Mouse (Mus musculus): ENCODE results near the gene Nrn1l. TPM values are rescaled to one million over a fixed set of nuclear protein-coding genes. Genes with fewer than 3 reads are reported as not detected.

The Nrn1l gene
- total and polyA plus RNA-seq, 3 experiments: 0.38 to 1.5 TPM; not detected in 1

GRCm38 (mm10) chr8:105900180-105900940 is 7.0 kb downstream of the Nrn1l start, which contains the start of gene Pskh1:
Gene Pskh1, plus strand, starts transcription at chr8:105900441.
- Histone ChIP-seq H3K4me3 (ENCODE audit: low read depth, low read length) (peak within 1 kb of the TSS; percentile 100), H3K9me3 (replicated peaks) (no peaks in the 10 kb centered on the region), H3K36me3 (replicated peaks) (peaks cover 34% of the 10 kb centered on the region), H3K4me1 (ENCODE audit: insufficient read depth, low read depth, low read length) (peaks cover 12% of the 10 kb centered on the region), H3K27me3 (ENCODE audit: insufficient read depth, low read length) (no peaks in the 10 kb centered on the region)
- no peak for TF ChIP-seq GATA1 (IDR thresholded peaks at IDR 0.05; ENCODE audit: borderline replicate concordance, low read length)
- no peak for TF ChIP-seq POLR2AphosphoS5 (IDR thresholded peaks at IDR 0.05; ENCODE audit: insufficient replicate concordance, low read depth, low read length)
- TF ChIP-seq TAL1 (conservative IDR thresholded peaks at IDR 0.05; ENCODE audit: low read depth, low read length): no peak
- TF ChIP-seq CTCF (IDR thresholded peaks at IDR 0.05; ENCODE audit: low read depth, low read length): no peak
- no peak for TF ChIP-seq GATA2 (IDR thresholded peaks at IDR 0.05; ENCODE audit: borderline replicate concordance, low read depth, low read length)
- peak; percentile 77 for ATAC-seq (ENCODE audit: extremely low read depth, insufficient number of reproducible peaks, low FRiP score, poor library complexity, severe bottlenecking)
- DNase-seq (ENCODE audit: low spot score): peak; percentile 91

DNA sequence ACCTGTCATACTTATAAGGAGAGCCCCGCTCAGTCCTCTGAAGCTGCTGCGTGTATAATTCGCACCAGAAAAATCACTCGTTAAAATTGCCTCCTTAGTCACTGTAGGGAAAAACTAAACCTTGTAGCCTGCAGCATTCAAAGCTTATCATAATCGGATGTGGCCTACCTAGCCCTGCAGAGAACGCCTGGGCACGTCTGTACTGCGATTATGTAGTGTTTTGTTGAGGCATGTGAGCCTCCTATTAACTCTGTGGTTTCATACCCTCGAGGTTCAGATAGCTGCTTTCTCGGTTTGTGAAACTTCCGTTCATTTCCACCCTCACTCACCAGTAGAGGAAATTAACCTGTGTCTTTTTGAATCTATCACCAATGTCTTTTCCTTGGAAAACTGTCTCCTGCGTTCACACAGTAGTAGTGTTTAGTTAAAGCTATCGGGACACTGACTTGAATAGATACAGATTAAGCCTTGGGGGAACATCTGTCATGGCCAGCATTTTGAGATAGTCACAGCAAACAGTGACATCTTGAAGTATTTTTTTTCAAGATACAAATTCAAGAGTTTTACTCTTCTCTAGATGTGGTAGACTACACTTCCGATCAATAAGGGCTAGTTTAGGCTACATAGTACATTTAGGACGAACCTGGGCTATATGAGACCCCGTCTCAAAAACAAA is 7.7 kb downstream of the Nrn1l start:
- Histone ChIP-seq H3K4me1 (ENCODE audit: insufficient read depth, low read depth, low read length) (peaks cover 14% of the 10 kb centered on the region), H3K9me3 (replicated peaks) (no peaks in the 10 kb centered on the region), H3K36me3 (replicated peaks) (peaks cover 31% of the 10 kb centered on the region), H3K27me3 (ENCODE audit: insufficient read depth, low read length) (no peaks in the 10 kb centered on the region), H3K4me3 (ENCODE audit: low read depth, low read length) (peak overlapping the region; percentile 100)
- no peak for TF ChIP-seq TAL1 (conservative IDR thresholded peaks at IDR 0.05; ENCODE audit: low read depth, low read length)
- no peak for TF ChIP-seq GATA2 (IDR thresholded peaks at IDR 0.05; ENCODE audit: borderline replicate concordance, low read depth, low read length)
- TF ChIP-seq GATA1 (IDR thresholded peaks at IDR 0.05; ENCODE audit: borderline replicate concordance, low read length): no peak
- TF ChIP-seq POLR2AphosphoS5 (IDR thresholded peaks at IDR 0.05; ENCODE audit: insufficient replicate concordance, low read depth, low read length): no peak
- TF ChIP-seq CTCF (IDR thresholded peaks at IDR 0.05; ENCODE audit: low read depth, low read length): no peak
- ATAC-seq (ENCODE audit: extremely low read depth, insufficient number of reproducible peaks, low FRiP score, poor library complexity, severe bottlenecking) (peak; percentile 23; the same call in 1 of the 2 replicates), DNase-seq (ENCODE audit: low spot score) (no peak)

DNA sequence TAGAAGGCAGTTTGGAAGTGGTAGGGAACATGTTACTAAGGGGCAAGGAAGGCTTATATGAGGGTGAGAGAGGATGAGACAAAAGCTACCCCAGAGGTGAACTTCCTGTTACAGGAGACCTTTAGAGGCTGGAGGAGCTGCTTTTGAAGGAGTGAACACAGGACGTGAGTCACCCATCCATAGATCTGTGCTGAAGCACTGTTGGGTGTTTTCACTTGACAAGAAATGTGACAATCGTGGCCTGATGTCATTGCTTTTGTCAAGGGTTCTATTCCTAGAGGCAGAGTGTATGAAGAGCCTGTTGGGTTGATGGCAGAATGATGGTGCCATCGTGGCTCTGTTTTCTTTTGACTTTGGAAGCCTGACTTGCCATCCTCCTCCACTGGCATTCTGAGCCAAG is 26.0 kb downstream of the Nrn1l start:
- peaks cover 14% of the 10 kb centered on the region for H3K4me1 ChIP-seq (ENCODE audit: insufficient read depth, low read depth, low read length)
- H3K9me3 ChIP-seq (replicated peaks): no peaks in the 10 kb centered on the region
- H3K27me3 ChIP-seq (ENCODE audit: insufficient read depth, low read length): no peaks in the 10 kb centered on the region
- H3K36me3 ChIP-seq (replicated peaks): peaks cover 82% of the 10 kb centered on the region
- no peak for ATAC-seq (ENCODE audit: extremely low read depth, insufficient number of reproducible peaks, low FRiP score, poor library complexity, severe bottlenecking)
- DNase-seq (ENCODE audit: low spot score): no peak
- TF ChIP-seq GATA2 (IDR thresholded peaks at IDR 0.05; ENCODE audit: borderline replicate concordance, low read depth, low read length) (no peak), POLR2AphosphoS5 (IDR thresholded peaks at IDR 0.05; ENCODE audit: insufficient replicate concordance, low read depth, low read length) (no peak), TAL1 (conservative IDR thresholded peaks at IDR 0.05; ENCODE audit: low read depth, low read length) (no peak), GATA1 (IDR thresholded peaks at IDR 0.05; ENCODE audit: borderline replicate concordance, low read length) (no peak)
- H3K4me3 ChIP-seq (ENCODE audit: low read depth, low read length): no peak overlapping the region

DNA sequence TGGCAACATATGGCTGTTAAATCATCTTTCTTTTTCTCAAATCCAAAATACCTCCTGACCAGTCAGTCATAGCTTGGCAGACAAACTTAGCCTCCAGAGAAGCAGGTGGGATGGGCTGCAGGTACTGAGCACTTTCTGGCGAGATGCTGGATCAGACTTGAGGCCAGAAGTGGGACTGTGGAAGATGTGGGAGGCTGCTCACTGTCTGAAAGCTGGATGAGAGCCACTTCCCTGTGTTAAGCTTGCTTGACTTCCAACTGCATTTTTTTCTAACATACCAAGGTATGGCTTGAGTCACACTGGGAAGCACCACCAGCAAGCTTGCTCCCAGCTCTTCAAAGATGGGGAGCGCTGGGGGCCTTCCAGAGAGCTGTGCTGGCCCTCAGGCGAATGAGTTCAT is 31.8 kb downstream of the Nrn1l start:
- H3K27me3 ChIP-seq (ENCODE audit: insufficient read depth, low read length): no peaks in the 10 kb centered on the region
- ATAC-seq (ENCODE audit: extremely low read depth, insufficient number of reproducible peaks, low FRiP score, poor library complexity, severe bottlenecking) (no peak), DNase-seq (ENCODE audit: low spot score) (no peak)
- TF ChIP-seq CTCF (IDR thresholded peaks at IDR 0.05; ENCODE audit: low read depth, low read length) (no peak), TAL1 (conservative IDR thresholded peaks at IDR 0.05; ENCODE audit: low read depth, low read length) (no peak), GATA1 (IDR thresholded peaks at IDR 0.05; ENCODE audit: borderline replicate concordance, low read length) (no peak), GATA2 (IDR thresholded peaks at IDR 0.05; ENCODE audit: borderline replicate concordance, low read depth, low read length) (no peak), POLR2AphosphoS5 (IDR thresholded peaks at IDR 0.05; ENCODE audit: insufficient replicate concordance, low read depth, low read length) (no peak)
- no peak overlapping the region for H3K4me3 ChIP-seq (ENCODE audit: low read depth, low read length)
- H3K36me3 ChIP-seq (replicated peaks): peaks cover 81% of the 10 kb centered on the region
- no peaks in the 10 kb centered on the region for H3K9me3 ChIP-seq (replicated peaks)
- H3K4me1 ChIP-seq (ENCODE audit: insufficient read depth, low read depth, low read length): peaks cover 24% of the 10 kb centered on the region

- ATAC-seq (ENCODE audit: extremely low read depth, insufficient number of reproducible peaks, low FRiP score, poor library complexity, severe bottlenecking) (peak; percentile 15; the same call in 1 of the 2 replicates), DNase-seq (ENCODE audit: low spot score) (peak; percentile 67)
- Histone ChIP-seq H3K4me3 (ENCODE audit: low read depth, low read length) (no peak overlapping the region), H3K36me3 (replicated peaks) (peaks cover 93% of the 10 kb centered on the region), H3K27me3 (ENCODE audit: insufficient read depth, low read length) (no peaks in the 10 kb centered on the region), H3K9me3 (replicated peaks) (no peaks in the 10 kb centered on the region), H3K4me1 (ENCODE audit: insufficient read depth, low read depth, low read length) (peaks cover 30% of the 10 kb centered on the region)
- no peak for TF ChIP-seq TAL1 (conservative IDR thresholded peaks at IDR 0.05; ENCODE audit: low read depth, low read length)
- peak; percentile 89 for TF ChIP-seq CTCF (IDR thresholded peaks at IDR 0.05; ENCODE audit: low read depth, low read length)
Measured at GRCm38 (mm10) chr8:105930602-105931001, 37.2 kb downstream of the Nrn1l start.

DNA sequence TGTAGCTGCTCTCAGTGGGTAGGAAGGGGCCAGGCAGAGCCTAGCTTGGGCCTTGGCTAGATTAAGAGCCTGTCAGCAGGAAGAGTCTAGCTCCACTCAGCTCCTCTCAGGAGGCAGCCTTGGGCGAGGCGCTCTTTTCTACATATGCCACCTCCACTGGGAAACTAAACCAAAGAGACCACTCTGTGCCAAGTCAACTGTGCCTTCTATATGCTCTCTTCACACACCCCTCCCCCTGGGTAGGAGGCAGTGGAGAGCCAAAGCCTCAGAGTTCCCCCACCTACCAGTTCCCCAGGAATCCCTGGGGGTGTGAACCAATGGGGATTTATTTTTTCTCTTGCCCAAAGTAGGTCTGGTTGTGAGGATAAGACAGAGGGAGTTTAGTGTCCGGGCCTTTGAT is 37.9 kb downstream of the Nrn1l start:
- no peak overlapping the region for H3K4me3 ChIP-seq (ENCODE audit: low read depth, low read length)
- H3K27me3 ChIP-seq (ENCODE audit: insufficient read depth, low read length): no peaks in the 10 kb centered on the region
- peaks cover 92% of the 10 kb centered on the region for H3K36me3 ChIP-seq (replicated peaks)
- DNase-seq (ENCODE audit: low spot score) (no peak), ATAC-seq (ENCODE audit: extremely low read depth, insufficient number of reproducible peaks, low FRiP score, poor library complexity, severe bottlenecking) (no peak)
- H3K4me1 ChIP-seq (ENCODE audit: insufficient read depth, low read depth, low read length): peaks cover 37% of the 10 kb centered on the region
- TF ChIP-seq POLR2AphosphoS5 (IDR thresholded peaks at IDR 0.05; ENCODE audit: insufficient replicate concordance, low read depth, low read length) (no peak), GATA2 (IDR thresholded peaks at IDR 0.05; ENCODE audit: borderline replicate concordance, low read depth, low read length) (no peak), CTCF (IDR thresholded peaks at IDR 0.05; ENCODE audit: low read depth, low read length) (no peak), TAL1 (conservative IDR thresholded peaks at IDR 0.05; ENCODE audit: low read depth, low read length) (no peak), GATA1 (IDR thresholded peaks at IDR 0.05; ENCODE audit: borderline replicate concordance, low read length) (no peak)
- no peaks in the 10 kb centered on the region for H3K9me3 ChIP-seq (replicated peaks)
